Mouse (Mus musculus): ENCODE data around the gene Krtap24-1. TPM values are rescaled to one million over a fixed set of nuclear protein-coding genes. Genes with fewer than 3 reads are reported as not detected.

The Krtap24-1 gene
- polyA plus RNA-seq, 1 experiment from 2014 or later, result not detected

GRCm38 (mm10) chr16:88602464-88602863 is 9.6 kb downstream of the Krtap24-1 start:
- Histone ChIP-seq H3K9me3 (replicated peaks) (no peaks in the 10 kb centered on the region), H3K27ac (no peak overlapping the region), H3K4me1 (no peaks in the 10 kb centered on the region), H3K9ac (no peak overlapping the region), H3K4me2 (no peak overlapping the region), H3K4me3 (no peak overlapping the region), H3K36me3 (ENCODE audit: poor library complexity, severe bottlenecking) (no peaks in the 10 kb centered on the region), H3K27me3 (no peaks in the 10 kb centered on the region)
- no peak for ATAC-seq
- WGBS, result 16% methylated on average over 1 of the region's 1 CpGs

GRCm38 (mm10) chr16:88600303-88600702 is 11.8 kb downstream of the Krtap24-1 start:
- whole genome bisulfite sequencing, result 87% methylated on average over 8 of the region's 8 CpGs
- Histone ChIP-seq H3K4me2 (no peak overlapping the region), H3K4me3 (no peak overlapping the region), H3K27ac (no peak overlapping the region), H3K27me3 (no peaks in the 10 kb centered on the region), H3K36me3 (ENCODE audit: poor library complexity, severe bottlenecking) (no peaks in the 10 kb centered on the region), H3K9me3 (replicated peaks) (no peaks in the 10 kb centered on the region), H3K4me1 (no peaks in the 10 kb centered on the region), H3K9ac (no peak overlapping the region)
- ATAC-seq, result no peak

- no peak overlapping the region for H3K9ac ChIP-seq
- H3K27me3 ChIP-seq, result no peaks in the 10 kb centered on the region
- no peak overlapping the region for H3K4me3 ChIP-seq
- 60% methylated on average over 16 of the region's 16 CpGs for WGBS
- no peak for ATAC-seq
- H3K27ac ChIP-seq, result no peak overlapping the region
- H3K36me3 ChIP-seq (ENCODE audit: poor library complexity, severe bottlenecking), result no peaks in the 10 kb centered on the region
- H3K4me1 ChIP-seq, result no peaks in the 10 kb centered on the region
- no peak overlapping the region for H3K4me2 ChIP-seq
- H3K9me3 ChIP-seq (replicated peaks), result no peaks in the 10 kb centered on the region
These were observed 12.4 kb downstream of the Krtap24-1 start for GRCm38 (mm10) chr16:88599504-88600237.

- Histone ChIP-seq H3K4me3 (no peak overlapping the region), H3K9ac (no peak overlapping the region), H3K9me3 (replicated peaks) (no peaks in the 10 kb centered on the region), H3K27ac (no peak overlapping the region), H3K27me3 (no peaks in the 10 kb centered on the region), H3K4me1 (no peaks in the 10 kb centered on the region), H3K4me2 (no peak overlapping the region), H3K36me3 (ENCODE audit: poor library complexity, severe bottlenecking) (no peaks in the 10 kb centered on the region)
- ATAC-seq, result no peak
These were observed 19.3 kb downstream of the Krtap24-1 start for GRCm38 (mm10) chr16:88592758-88593157.

- no peak overlapping the region for H3K4me2 ChIP-seq
- H3K9me3 ChIP-seq (replicated peaks), result no peaks in the 10 kb centered on the region
- ATAC-seq, result no peak
- WGBS, result 90% methylated on average over 9 of the region's 9 CpGs
- H3K27ac ChIP-seq, result no peak overlapping the region
- no peak overlapping the region for H3K9ac ChIP-seq
- H3K36me3 ChIP-seq (ENCODE audit: poor library complexity, severe bottlenecking), result no peaks in the 10 kb centered on the region
- no peaks in the 10 kb centered on the region for H3K27me3 ChIP-seq
- no peaks in the 10 kb centered on the region for H3K4me1 ChIP-seq
- no peak overlapping the region for H3K4me3 ChIP-seq
These were observed 28.7 kb downstream of the Krtap24-1 start for GRCm38 (mm10) chr16:88583338-88583737.

- Histone ChIP-seq H3K4me2 (no peak overlapping the region), H3K4me1 (no peaks in the 10 kb centered on the region), H3K36me3 (ENCODE audit: poor library complexity, severe bottlenecking) (no peaks in the 10 kb centered on the region), H3K27me3 (no peaks in the 10 kb centered on the region), H3K27ac (no peak overlapping the region), H3K4me3 (no peak overlapping the region), H3K9me3 (replicated peaks) (no peaks in the 10 kb centered on the region), H3K9ac (no peak overlapping the region)
- ATAC-seq, result no peak
- WGBS, result 82% methylated on average over 4 of the region's 4 CpGs
These were observed 36.0 kb downstream of the Krtap24-1 start for GRCm38 (mm10) chr16:88575885-88576679.

- Histone ChIP-seq H3K27me3 (no peaks in the 10 kb centered on the region), H3K4me3 (no peak overlapping the region), H3K27ac (no peak overlapping the region), H3K36me3 (ENCODE audit: poor library complexity, severe bottlenecking) (no peaks in the 10 kb centered on the region), H3K9me3 (replicated peaks) (no peaks in the 10 kb centered on the region), H3K4me2 (no peak overlapping the region), H3K4me1 (no peaks in the 10 kb centered on the region), H3K9ac (no peak overlapping the region)
- ATAC-seq, result no peak
- WGBS, result 85% methylated on average over 5 of the region's 5 CpGs
These were observed 39.1 kb downstream of the Krtap24-1 start for GRCm38 (mm10) chr16:88572904-88573404.

GRCm38 (mm10) chr16:88570136-88570535 is 41.9 kb downstream of the Krtap24-1 start:
- Histone ChIP-seq H3K4me3 (no peak overlapping the region), H3K27ac (no peak overlapping the region), H3K9ac (no peak overlapping the region), H3K9me3 (replicated peaks) (no peaks in the 10 kb centered on the region), H3K36me3 (ENCODE audit: poor library complexity, severe bottlenecking) (no peaks in the 10 kb centered on the region), H3K27me3 (no peaks in the 10 kb centered on the region), H3K4me1 (no peaks in the 10 kb centered on the region), H3K4me2 (no peak overlapping the region)
- ATAC-seq, result no peak

- Histone ChIP-seq H3K4me1 (no peaks in the 10 kb centered on the region), H3K4me3 (no peak overlapping the region), H3K27me3 (no peaks in the 10 kb centered on the region), H3K27ac (no peak overlapping the region), H3K4me2 (no peak overlapping the region), H3K9ac (no peak overlapping the region), H3K36me3 (ENCODE audit: poor library complexity, severe bottlenecking) (no peaks in the 10 kb centered on the region), H3K9me3 (replicated peaks) (no peaks in the 10 kb centered on the region)
- no peak for ATAC-seq
- WGBS, result 96% methylated on average over 3 of the region's 3 CpGs
These were observed 42.3 kb downstream of the Krtap24-1 start for GRCm38 (mm10) chr16:88569732-88570131.

- WGBS, result 60% methylated on average over 1 of the region's 1 CpGs
- no peaks in the 10 kb centered on the region for H3K27me3 ChIP-seq
- no peaks in the 10 kb centered on the region for H3K4me1 ChIP-seq
- H3K9ac ChIP-seq, result no peak overlapping the region
- no peak for ATAC-seq
- H3K27ac ChIP-seq, result no peak overlapping the region
- H3K36me3 ChIP-seq (ENCODE audit: poor library complexity, severe bottlenecking), result no peaks in the 10 kb centered on the region
- H3K9me3 ChIP-seq (replicated peaks), result no peaks in the 10 kb centered on the region
- no peak overlapping the region for H3K4me3 ChIP-seq
- H3K4me2 ChIP-seq, result no peak overlapping the region
These were observed 43.0 kb downstream of the Krtap24-1 start for GRCm38 (mm10) chr16:88569096-88569495.

- Histone ChIP-seq H3K4me3 (no peak within 1 kb of the TSS), H3K9ac (no peak within 1 kb of the TSS), H3K4me1 (peaks cover 9% of the 10 kb centered on the region; the same call in 1 of the 2 replicates), H3K4me2 (no peak within 1 kb of the TSS), H3K9me3 (replicated peaks) (no peaks in the 10 kb centered on the region), H3K27me3 (no peaks in the 10 kb centered on the region), H3K36me3 (ENCODE audit: poor library complexity, severe bottlenecking) (no peaks in the 10 kb centered on the region), H3K27ac (no peak within 1 kb of the TSS)
- WGBS, result 76% methylated on average over 6 of the region's 6 CpGs
- no peak for ATAC-seq
These were observed 48.8 kb downstream of the Krtap24-1 start, which contains the start of gene Cldn8 for GRCm38 (mm10) chr16:88563045-88563913. Gene Cldn8, minus strand, starts transcription at chr16:88563183.

Data from forebrain, embryonic 13.5 days (tissue).